ENCODE assay signal across 9 mouse cellular contexts in the genomic region with DNA sequence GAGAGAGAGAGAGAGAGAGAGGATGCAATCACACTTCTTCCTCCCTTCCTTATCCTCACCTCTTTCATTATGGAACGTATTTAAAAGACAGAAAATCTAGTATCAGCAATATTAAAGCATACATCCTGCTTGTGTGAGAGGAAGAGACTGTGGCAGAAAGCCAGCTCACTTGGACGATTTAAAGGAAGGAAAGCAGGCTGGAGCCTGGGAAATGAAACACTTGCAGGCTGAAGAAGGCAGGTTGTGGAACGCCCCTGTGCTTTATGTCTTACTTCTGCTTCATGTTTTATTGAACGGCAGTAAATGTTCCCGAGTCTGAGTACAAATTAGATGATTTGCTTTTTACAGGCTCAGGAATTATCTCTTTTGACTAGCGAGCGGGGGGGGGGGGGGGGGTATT. TPM values are rescaled to one million over a fixed set of nuclear protein-coding genes. Genes with fewer than 3 reads are reported as not detected.
DNase-seq lines count a peak whose midpoint lies in the region; ATAC-seq and TF ChIP-seq lines count a peak whose summit lies in the region.
"Had no signal": no experiment of that assay in that cellular context is flagged by ENCODE, and none has a peak within 500 bp of the region (broad histone marks: within the 10 kb centered on the region; RNA-seq: fewer than 3 reads in every experiment).

No protein-coding gene starts in this region.

- H3K9ac ChIP-seq in forebrain, embryonic 16.5 days (replicated peaks; ENCODE audit: low read depth, low read length) = no peak overlapping the region
- no peak overlapping the region for H3K9ac ChIP-seq in kidney, embryonic 14.5 days (ENCODE audit: low read depth, low read length)
- no peak overlapping the region for H3K9ac ChIP-seq in lung, postnatal 0 days (replicated peaks; ENCODE audit: low read depth)

- 22% methylated on average over 7 of the region's 7 CpGs for WGBS in forebrain, embryonic 16.5 days
- WGBS in kidney, embryonic 14.5 days = 11% methylated on average over 7 of the region's 7 CpGs
- WGBS in lung, postnatal 0 days = 21% methylated on average over 7 of the region's 7 CpGs
- WGBS in thymus, adult 2 months = 40% methylated on average over 7 of the region's 7 CpGs

- peak overlapping the region; percentile 4; the same call in 1 of the 2 replicates for H3K4me2 ChIP-seq in forebrain, embryonic 16.5 days (ENCODE audit: low read length)
- H3K4me2 ChIP-seq in kidney, embryonic 14.5 days (replicated peaks; ENCODE audit: low read depth, low read length) = 0 out of 2 replicates have a peak overlapping the region, but pooled peaks have one; percentile 10
- H3K4me2 ChIP-seq in lung, postnatal 0 days (replicated peaks; ENCODE audit: low read depth, low read length) = peak overlapping the region; percentile 35

- TF ChIP-seq EP300 in lung, postnatal 0 days (IDR thresholded peaks at IDR 0.05) = no peak

- H3K27ac ChIP-seq in forebrain, embryonic 16.5 days (ENCODE audit: low read length) = peak overlapping the region; percentile 53
- no peak overlapping the region for H3K27ac ChIP-seq in kidney, embryonic 14.5 days (ENCODE audit: low read depth, low read length)
- H3K27ac ChIP-seq in lung, postnatal 0 days (ENCODE audit: low read length) = no peak overlapping the region
- no peak overlapping the region for H3K27ac ChIP-seq in thymus, adult 2 months (ENCODE audit: control insufficient read depth, insufficient read depth, low read length)

- no peak for TF ChIP-seq POLR2A in thymus, adult 2 months (IDR thresholded peaks at IDR 0.05; ENCODE audit: control insufficient read depth, extremely low read depth, insufficient read depth, low read length, poor library complexity)

- H3K27me3 ChIP-seq in forebrain, embryonic 16.5 days (replicated peaks; ENCODE audit: control insufficient read depth, insufficient read depth, low read length) = no peaks in the 10 kb centered on the region
- H3K27me3 ChIP-seq in kidney, embryonic 14.5 days (ENCODE audit: control insufficient read depth, insufficient read depth, low read length) = no peaks in the 10 kb centered on the region
- no peaks in the 10 kb centered on the region for H3K27me3 ChIP-seq in lung, postnatal 0 days (replicated peaks; ENCODE audit: insufficient read depth, low read length)
- no peaks in the 10 kb centered on the region for H3K27me3 ChIP-seq in thymus, adult 2 months (ENCODE audit: control insufficient read depth, insufficient read depth, low read length)

- intact Hi-C loops in left cerebral cortex, postnatal 4 days (cut with DNase I) = no loop called here

- DNase-seq in left cerebral cortex, adult 11 months (ENCODE audit: low spot score) = peak; percentile 9
- DNase-seq in left cerebral cortex, postnatal 4 days = no peak
- DNase-seq in lung, postnatal 0 days (ENCODE audit: low spot score) = peak; percentile 55
- DNase-seq in thymus, adult 2 months = no peak
- no peak for DNase-seq in cerebellum, adult 11 months
- DNase-seq in cerebellum, postnatal 4 days (ENCODE audit: low spot score in 2 of 2) = no peak

- H3K9me3 ChIP-seq in forebrain, embryonic 16.5 days (ENCODE audit: control insufficient read depth, low read length) = no peaks in the 10 kb centered on the region
- no peaks in the 10 kb centered on the region for H3K9me3 ChIP-seq in kidney, embryonic 14.5 days (ENCODE audit: control insufficient read depth, low read length)
- H3K9me3 ChIP-seq in lung, postnatal 0 days (ENCODE audit: low read length) = no peaks in the 10 kb centered on the region; the same call in 1 of the 2 replicates

- TF ChIP-seq CTCF in lung, postnatal 0 days (IDR thresholded peaks at IDR 0.05) = no peak
- TF ChIP-seq CTCF in thymus, adult 2 months (IDR thresholded peaks at IDR 0.05; ENCODE audit: borderline replicate concordance, control insufficient read depth, extremely low read depth, insufficient read depth, low read length, poor library complexity) = no peak

- H3K4me1 ChIP-seq in forebrain, embryonic 16.5 days (replicated peaks; ENCODE audit: control insufficient read depth, insufficient read depth, low read length) = peaks cover 12% of the 10 kb centered on the region
- H3K4me1 ChIP-seq in kidney, embryonic 14.5 days (ENCODE audit: control insufficient read depth, insufficient read depth, low read length) = 0 out of 2 replicates have a peak, but pooled peaks cover 6% of the 10 kb centered on the region
- no peaks in the 10 kb centered on the region for H3K4me1 ChIP-seq in lung, postnatal 0 days (ENCODE audit: insufficient read depth, low read depth, low read length)
- peaks cover 5% of the 10 kb centered on the region; the same call in 1 of the 2 replicates for H3K4me1 ChIP-seq in thymus, adult 2 months (replicated peaks; ENCODE audit: control insufficient read depth, insufficient read depth, low read length)

- no peak overlapping the region for H3K4me3 ChIP-seq in forebrain, embryonic 16.5 days (replicated peaks; ENCODE audit: low read length)
- H3K4me3 ChIP-seq in kidney, embryonic 14.5 days (ENCODE audit: low read length) = no peak overlapping the region
- H3K4me3 ChIP-seq in lung, postnatal 0 days (ENCODE audit: low read depth, low read length) = no peak overlapping the region
- no peak overlapping the region for H3K4me3 ChIP-seq in thymus, adult 2 months (ENCODE audit: control insufficient read depth, insufficient read depth, low read length)

- H3K36me3 ChIP-seq in forebrain, embryonic 16.5 days (ENCODE audit: control insufficient read depth, insufficient read depth) = no peaks in the 10 kb centered on the region
- H3K36me3 ChIP-seq in kidney, embryonic 14.5 days (ENCODE audit: control insufficient read depth, insufficient read depth, low read length) = no peaks in the 10 kb centered on the region
- no peaks in the 10 kb centered on the region for H3K36me3 ChIP-seq in lung, postnatal 0 days (ENCODE audit: insufficient read depth, low read length)
- H3K36me3 ChIP-seq in thymus, adult 2 months (ENCODE audit: control insufficient read depth, insufficient read depth, low read length) = no peaks in the 10 kb centered on the region

- peak; percentile 57 for ATAC-seq in forebrain, embryonic 16.5 days
- ATAC-seq in kidney, embryonic 14.5 days (ENCODE audit: low FRiP score, low TSS enrichment) = peak; percentile 68; the same call in 1 of the 2 replicates
- ATAC-seq in lung, postnatal 0 days = peak; percentile 30; the same call in 1 of the 2 replicates

RNA-seq across cellular contexts. Expression of gene Atp6v1g3, which starts 29.1 kb away (rescaled TPM):
- not detected for total RNA-seq in left cerebral cortex, postnatal 4 days (2021)
- polyA plus RNA-seq in forebrain, embryonic 16.5 days (2015; fragmentation: Nextera tagmentation; extraction: Ambion mirVana) = not detected in 2 replicates
- polyA plus RNA-seq in kidney, embryonic 14.5 days (2014; fragmentation: Nextera tagmentation; extraction: Ambion mirVana) = 0.37 and 0.95 TPM in 2 replicates
- 0.33 and 0.39 TPM in 2 replicates for polyA plus RNA-seq in lung, postnatal 0 days (2015; fragmentation: Nextera tagmentation; extraction: Ambion mirVana)
- polyA plus RNA-seq in thymus, adult 2 months (2012; rRNA removed) = 0.07 TPM in 1 of 2 replicates, not detected in the other
- polyA plus RNA-seq: small intestine, adult 2 months had no signal

Comparison
In these comparisons a context has a peak if more than half of its experiments do, and no peak if none do; other contexts are left out.
1. DNase-seq: peak in left cerebral cortex, adult 11 months (single experiment) and lung, postnatal 0 days (single experiment); none in left cerebral cortex, postnatal 4 days (single experiment), thymus, adult 2 months (single experiment), cerebellum, adult 11 months (single experiment) and cerebellum, postnatal 4 days (0 of 2).
2. Peak in every context shown above with its lines, with median percentiles within 50 percentile points of each other: ATAC-seq and H3K4me2 ChIP-seq.